Mouse (Mus musculus) heart, adult 18-20 months (tissue): ENCODE measurements around the gene Ndufs6. TPM values are rescaled to one million over a fixed set of nuclear protein-coding genes. Genes with fewer than 3 reads are reported as not detected.

Experiments used
- DNase-seq, 2 experiments: peaks; one replicate each; pipeline ENCODE4 v3.0.0; 2021 to 2022; ENCODE audit warnings: mixed read lengths in 1 of 2
- long read RNA-seq, 2 experiments: library from polyadenylated mRNA; stranded (forward); transcript quantifications; one replicate each; pipeline ENCODE4 v2.0.0; 2021
- total RNA-seq, 2 experiments: library from RNA; stranded (reverse); gene quantifications; 2 replicates each; pipeline ENCODE4 v1.2.3; 2021

Ndufs6 gene
- total RNA-seq, result 1,000 to 10,000 TPM; 1,249 to 1,336 TPM
- long read RNA-seq, experiment 1, transcript Ndufs6-202 (4 exons, 534 nt), result minor isoform, 24 of 701 reads
- long read RNA-seq, experiment 1, transcript Ndufs6-201 (4 exons, 568 nt), result major isoform, 638 of 701 reads
- long read RNA-seq, experiment 1, partial matches to known transcripts, result 32 of 701 reads
- long read RNA-seq, experiment 1, other reads (novel, unspliced or antisense), result 7 of 701 reads
- long read RNA-seq, experiment 2, transcript Ndufs6-202 (4 exons, 534 nt), result minor isoform, 26 of 622 reads
- long read RNA-seq, experiment 2, transcript Ndufs6-201 (4 exons, 568 nt), result major isoform, 555 of 622 reads
- long read RNA-seq, experiment 2, partial matches to known transcripts, result 37 of 622 reads
- long read RNA-seq, experiment 2, other reads (novel, unspliced or antisense), result 3 of 622 reads

DNA sequence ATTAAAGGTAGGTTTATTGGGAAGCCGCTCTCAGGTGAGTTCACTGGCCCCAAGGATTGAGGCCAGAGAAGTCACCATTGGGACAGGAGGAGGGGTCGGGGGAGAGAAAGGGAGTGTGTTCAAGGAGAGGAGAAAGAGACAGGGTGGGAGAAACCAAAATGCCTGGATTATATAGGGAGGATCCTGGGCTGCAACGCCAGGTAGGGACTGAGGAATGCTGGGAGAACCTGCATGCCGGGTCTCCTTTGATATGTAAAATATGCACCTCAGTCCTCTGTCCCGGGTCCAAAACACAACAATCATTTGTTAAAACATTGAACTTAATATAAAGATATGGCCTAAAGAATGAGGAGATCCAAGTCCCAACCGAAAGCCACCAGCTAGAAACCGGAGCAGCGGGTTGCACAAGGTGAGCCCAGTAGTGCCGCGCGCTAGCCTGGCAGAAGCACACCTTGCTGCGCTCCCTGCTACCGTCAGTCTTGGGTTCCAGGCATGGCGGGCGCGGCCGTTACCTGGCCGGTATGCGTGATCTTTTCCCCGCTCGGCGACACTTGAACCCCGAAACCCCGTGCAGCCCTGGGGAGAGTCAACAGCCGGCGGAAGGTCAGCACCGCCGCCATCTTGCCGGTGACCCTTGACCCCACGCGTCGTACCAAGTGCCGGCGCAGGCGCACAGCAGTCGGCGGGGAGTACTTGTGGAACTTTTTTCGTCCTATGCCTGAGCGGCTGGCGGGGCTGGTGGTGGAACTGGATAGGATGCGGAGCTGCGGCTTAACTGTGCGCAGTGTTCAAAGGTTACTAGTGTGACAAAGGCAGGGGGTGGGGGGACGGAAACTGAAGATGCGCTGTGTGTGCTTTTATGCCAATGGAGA lies at the start of gene Ndufs6, which contains the start of gene Mrpl36:
Gene Ndufs6 (minus strand): TSS at position 716 of the 872 bp plus-strand sequence.
Gene Mrpl36 (plus strand): TSS at position 687 of the 872 bp plus-strand sequence.
- DNase-seq, result peak; percentile 94 to 95

DNA sequence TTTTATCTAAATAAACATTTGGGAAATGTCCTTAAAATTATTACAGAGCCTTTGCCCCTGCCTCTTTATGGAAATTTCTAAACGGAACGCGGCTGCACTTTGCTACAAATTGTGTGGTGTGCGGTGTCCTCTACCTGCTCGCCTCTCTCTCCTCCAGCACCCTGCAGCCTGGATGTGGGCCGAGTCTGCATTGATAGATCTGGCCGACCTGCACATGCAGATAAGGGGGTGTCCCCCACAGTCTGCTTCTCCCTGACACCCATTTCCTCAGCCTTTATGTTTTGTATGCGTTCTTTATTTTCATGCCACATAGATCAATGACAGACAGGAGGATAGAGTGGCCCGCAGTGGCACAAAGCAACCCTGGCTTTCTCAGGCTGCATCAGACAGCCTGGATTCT lies 49.3 kb upstream of the Ndufs6 start:
- DNase-seq, result no peak

DNA sequence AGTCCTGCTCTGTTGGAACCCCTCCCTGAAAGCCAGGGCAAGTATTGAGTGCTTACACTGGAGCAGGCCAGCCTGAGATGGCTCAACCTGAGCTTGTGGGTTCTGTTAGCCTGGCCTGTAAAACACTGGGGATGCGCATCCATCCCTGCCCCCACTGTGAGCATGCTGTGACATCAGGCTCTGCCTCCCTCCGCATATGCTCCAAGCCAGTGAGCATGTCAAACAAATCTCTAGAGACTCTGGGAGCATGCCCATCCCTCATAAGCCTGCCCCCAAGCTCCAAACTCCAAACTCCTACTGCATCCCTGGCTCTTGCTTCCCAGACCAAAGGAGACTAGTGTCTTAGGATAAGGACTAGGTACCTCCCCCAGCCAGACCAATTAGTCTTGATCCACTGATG lies 46.3 kb upstream of the Ndufs6 start:
- DNase-seq, result no peak

DNA sequence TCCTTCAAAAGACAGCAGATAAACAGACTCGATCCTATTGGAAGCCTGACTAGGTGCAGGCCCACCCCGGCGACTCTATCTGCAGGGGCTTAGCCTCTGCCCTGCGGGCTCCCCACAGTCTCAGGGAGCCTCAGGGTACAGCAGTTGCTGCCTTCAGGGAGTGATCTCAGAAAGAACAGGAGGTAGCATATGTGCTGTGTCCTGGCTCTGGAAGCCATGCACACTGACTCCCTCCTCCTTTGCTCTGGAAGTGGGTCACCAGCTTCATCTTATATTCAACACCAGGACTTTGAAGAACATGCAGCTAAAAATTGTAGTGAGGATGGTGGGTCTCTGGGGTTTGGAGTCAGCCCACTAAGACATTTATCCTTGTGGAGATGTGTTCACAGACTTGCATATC lies 45.0 kb upstream of the Ndufs6 start:
- DNase-seq, result no peak

DNA sequence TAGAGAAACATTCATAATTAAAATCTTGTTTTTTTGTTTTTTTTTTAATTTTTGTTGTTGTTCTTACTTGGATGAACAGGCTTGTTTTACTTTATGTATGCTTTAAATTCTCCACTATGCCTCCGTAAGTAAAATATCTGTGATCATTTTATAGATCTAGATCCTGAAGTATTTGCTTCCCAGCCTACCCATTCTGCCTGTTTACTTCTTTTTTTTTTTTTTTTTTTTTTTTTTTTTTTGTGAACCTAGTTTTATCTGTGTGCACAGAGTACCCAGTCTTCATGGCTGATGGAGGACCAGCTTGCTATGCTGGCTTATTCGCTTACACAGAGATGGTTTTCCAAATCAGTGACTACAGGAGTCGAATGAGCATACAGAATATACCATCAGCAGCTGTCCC lies 28.8 kb upstream of the Ndufs6 start:
- DNase-seq, result no peak

DNA sequence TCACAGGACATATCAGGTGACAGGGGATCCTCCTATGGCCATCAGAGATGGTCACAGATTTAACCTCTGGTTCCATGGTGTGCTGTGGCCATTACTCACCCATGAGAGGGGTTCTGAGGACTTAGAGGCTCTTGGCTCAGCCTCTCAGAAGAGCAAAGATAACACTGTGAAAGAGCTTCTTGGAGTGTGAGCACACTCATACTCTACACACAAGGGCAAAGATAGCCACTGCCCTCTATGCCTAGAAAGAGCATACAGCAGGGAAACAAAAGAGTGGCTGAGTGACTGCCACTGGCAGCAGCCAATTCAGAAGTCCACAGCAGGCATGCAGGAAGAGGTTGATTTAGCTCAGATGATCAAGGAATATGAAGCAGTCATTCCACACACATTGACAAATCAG lies 24.1 kb upstream of the Ndufs6 start:
- DNase-seq, result no peak

DNA sequence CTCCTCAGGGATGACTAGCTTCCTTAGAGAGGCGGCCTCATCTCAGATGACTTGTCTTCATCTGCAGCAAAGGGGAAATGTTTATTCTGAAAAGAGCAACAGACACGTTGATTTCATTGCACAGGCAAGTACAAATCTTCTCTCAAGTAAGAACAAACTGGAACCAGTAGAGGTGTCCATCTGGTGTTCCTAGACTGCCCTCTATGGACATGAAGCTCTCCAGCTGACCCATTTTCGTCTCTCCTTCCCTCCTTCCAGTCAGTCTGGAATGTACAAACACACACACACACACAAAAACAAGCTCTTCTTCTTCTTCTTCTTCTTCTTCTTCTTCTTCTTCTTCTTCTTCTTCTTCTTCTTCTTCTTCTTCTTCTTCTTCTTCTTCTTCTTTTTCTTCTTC lies 23.6 kb upstream of the Ndufs6 start:
- DNase-seq, result peak; percentile 11 to 28

DNA sequence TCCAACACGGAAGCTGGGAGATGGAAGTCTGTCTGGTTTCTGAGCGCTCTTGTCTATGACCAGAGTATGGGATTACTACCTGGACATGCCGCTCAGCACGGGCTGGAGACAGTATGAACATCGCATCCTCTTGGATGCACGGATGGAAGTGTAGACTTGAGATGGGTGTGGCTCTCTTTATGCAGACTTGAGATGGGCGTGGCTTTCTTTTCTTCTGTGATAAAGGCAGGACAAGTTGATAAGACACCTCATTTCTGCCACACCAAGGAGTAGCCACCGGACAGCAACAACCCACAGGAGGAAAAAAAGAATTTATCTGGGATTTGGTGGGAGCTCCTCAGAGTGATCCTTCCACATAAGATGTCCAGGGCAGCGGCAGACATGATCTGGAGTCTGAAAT lies 22.4 kb upstream of the Ndufs6 start:
- DNase-seq, result no peak

DNA sequence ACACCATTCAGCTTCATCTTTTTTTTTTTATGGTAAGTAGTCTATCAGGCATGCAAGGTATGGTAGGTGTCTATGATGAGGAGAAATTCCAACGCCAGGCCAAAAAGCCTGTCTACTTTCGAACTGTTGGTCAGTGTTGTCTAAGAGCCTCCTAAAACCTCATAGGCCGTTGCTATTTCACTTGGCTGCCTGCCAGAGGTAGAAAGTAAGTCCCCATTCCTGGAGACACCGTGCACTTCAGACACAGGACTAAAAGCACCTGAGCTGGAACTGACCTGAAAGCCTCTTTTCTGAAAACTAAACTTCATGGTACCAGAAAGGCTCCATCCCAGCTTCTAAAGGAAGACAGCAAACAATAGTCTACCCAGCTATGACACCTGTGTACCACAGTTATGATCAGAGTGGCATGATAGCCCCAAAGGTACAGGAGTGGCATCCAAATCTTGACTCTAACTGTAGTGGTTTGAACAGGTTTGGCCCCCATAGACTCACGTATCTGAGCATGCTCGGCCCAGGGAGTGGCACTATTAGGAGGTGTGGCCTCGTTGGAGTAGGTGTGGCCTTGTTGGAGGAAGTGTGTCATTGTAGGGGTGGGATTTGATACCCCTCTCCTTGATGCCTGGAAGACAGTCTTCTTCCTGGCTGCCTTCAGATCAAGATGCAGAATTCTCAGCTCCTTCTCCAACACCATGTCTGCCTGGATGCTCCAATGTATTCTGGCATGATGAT lies 19.7 kb upstream of the Ndufs6 start:
- no peak for DNase-seq

DNA sequence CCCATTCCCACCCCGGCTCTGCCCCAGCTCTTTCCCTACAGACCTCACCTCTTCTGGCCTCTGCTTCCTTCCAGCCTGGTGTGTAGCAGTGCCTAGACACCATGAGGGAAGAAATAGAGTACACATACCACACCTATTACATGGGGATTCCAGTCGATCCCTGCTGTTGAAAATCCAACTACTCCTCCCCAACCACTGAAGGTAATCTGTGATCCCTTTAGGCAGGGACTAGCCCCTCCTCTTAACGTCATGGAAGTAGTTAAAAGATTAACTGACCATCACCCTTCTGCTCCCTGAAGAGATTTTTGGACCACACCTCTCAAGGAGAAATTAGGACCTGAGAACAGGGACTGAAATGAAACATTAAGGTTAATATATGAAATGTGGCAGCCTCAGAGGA lies 18.8 kb upstream of the Ndufs6 start:
- DNase-seq, result no peak

DNA sequence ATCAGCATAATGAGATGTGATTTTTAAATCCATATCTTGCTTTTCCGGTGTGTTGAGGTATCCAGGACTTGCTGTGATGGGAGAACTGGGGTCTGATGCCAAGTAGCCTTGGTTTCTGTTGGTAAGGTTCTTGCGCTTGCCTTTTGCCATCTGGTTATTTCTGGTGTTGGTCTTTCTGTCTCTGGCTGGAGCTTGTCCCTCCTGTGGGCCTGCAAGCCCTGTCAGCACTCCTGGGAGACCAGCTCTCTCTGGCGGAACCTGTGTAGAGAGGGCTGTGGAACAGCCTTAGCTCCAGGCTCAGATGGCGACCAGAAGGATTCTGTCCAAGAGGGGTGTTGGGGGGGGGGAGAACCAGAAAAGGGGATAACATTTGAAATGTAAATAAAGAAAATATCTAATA lies 18.4 kb upstream of the Ndufs6 start:
- DNase-seq, result no peak

DNA sequence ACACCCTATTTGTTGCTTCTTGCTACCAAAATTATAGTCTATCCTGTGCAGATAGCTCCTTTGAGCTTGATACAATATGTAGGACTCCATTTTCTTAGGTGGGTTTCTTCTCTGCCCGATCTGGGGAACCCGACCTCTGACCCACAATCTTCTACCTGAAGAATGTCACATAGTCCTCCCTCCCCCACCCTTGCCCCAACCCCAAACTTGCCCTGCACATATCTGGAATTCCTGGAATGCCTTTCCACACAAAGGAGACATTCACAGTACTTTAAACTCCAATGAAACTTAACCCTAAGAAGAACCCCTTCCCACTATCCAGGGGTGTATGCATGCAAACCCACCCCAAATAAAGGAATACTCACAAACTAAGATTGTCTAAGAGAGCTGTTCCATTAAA lies 17.8 kb upstream of the Ndufs6 start:
- DNase-seq, result no peak

DNA sequence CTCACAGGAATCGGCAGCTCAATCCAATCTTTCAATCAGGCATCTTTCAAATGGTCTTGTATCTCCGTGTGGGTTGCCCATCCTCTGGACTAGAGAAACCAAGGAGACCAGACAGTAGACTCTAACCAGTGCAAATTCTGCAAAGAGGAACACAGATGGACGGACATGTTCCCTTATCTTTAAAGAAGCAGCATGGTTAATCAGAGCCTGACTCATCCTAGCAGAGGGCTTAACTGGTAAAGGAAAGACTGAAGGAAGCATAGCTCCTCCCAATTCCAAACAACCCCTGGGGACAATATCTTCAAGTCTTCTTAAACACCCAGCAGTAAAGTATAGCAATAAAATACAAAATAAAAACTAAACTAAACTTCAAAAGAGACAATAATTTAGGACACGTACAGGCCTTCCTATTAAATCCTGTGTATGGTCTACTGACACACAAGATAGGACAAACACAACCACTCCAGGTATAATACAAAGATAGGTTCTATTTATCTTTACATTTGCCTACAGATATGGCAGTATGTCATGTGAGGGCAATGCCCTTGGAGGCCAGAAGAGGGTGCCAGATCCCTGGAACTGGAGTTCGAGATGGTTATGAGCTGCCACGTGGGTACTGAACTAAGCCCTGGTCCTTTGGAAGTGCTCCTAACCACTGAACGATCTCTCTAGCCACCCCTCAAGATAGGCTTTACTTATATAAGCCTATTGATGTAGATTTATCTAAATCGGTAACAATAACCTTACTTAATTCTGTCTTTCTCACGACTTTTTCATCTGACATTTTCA lies 17.0 kb upstream of the Ndufs6 start:
- no peak for DNase-seq

DNA sequence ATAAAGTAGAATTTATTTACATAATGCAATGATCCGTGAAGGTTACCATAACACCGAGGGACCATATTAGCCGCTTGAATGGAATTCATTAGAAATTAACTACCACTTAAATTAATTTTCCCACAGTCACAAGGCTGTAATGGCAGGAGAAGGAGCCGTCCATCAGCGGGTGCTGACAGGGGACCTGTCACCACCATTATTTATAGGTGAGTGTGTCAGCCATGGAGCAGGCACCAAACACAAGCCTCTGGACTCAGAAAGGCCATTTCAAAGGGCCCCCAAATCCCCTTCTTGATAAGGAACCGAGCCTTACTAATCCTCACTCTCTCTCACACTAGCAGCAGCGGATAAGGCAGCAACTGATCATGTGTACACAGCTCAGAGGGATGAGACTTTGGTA lies 8.4 kb upstream of the Ndufs6 start:
- peak in 1 of 2 experiments; percentile 10 for DNase-seq

DNA sequence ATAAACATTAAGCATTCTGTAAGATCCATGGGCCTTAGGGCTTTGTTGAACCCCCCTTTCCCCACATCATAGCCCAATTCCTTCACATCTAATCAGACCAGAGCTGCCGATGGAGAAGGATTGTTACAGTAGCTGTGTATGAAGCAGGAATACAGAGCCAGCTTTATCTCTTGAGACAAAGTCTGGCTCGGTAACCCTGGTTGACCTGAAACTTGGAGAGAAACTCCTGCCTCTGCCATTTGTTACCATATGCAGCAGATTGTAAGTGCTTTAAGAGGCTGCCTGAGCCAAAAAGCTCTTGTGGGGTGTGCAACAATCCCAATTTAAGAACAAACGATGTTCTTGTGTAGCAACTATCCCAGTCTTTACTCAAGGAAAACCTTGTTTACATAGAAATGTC lies 3.4 kb upstream of the Ndufs6 start:
- DNase-seq, result peak in 1 of 2 experiments; percentile 24

DNA sequence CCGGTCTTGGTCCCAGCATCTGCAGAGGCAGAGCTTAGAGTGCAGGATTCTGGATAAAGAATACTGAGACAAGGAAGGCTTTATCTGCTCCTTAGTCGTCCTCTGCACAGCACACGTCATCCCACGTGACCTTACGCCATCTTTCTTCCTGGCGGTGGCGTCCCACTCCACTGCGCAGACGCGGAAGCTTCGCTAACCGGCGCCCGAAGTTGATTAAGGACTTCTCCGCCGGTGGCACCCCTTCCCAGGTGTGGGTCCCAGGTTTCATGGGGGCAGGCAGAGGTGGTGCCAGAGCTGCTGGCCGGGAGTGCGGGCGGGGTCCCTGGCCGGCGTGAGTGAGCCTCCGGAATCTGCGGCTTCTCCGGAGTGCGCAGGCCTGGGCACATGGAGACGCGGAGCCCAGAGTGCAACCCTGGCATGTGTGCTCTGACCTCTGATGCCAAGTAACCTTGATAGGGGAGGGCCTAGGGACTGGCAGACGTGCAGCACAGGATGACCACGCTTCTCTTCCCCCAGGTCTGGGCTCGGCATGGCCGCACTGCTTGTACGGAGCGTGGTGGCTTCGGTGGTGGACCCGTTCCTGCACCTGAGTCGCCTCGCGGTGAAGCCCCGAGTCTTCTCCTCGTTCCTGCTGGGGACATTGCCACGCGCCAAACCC lies 2.6 kb upstream of the Ndufs6 start:
- peak; percentile 92 to 97 for DNase-seq

DNA sequence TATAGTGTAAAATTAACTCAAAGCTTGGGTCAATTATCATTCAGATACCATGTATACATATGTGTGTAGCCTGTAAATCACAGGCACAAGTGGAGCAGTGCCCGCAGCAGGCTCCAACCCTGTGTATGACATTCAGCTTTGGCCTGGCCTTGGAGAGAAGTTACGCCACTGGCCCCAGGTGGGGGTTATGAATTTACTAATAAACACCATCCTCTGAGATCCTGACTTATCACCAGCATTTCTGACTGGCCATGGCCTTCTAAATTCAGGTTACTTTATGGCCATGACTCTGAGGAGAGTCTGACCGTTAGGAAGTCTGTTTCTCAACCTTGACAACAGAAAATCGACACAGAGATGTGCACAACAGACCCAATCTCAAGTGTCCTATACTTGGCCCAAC lies 4.9 kb downstream of the Ndufs6 start:
- DNase-seq, result peak in 1 of 2 experiments; percentile 14

DNA sequence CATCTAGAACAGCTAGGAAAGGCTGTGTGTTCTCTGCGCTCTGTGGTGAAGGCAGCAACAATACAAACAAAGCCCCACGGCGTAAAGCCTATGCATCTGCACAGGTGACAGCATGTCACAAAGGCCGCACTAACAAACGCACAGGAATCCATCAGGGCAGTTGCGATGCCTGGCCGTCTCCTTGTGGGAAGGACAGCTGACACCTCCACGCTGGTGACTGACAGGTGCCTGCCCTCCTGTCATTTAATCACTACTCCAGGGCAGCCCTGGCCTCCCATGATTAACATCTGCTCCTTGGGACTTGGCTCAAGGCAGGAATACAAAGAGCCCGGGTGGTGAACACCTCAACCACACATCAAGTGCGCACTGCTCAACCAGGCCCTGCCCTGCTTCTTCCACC lies 5.7 kb downstream of the Ndufs6 start:
- DNase-seq, result no peak

DNA sequence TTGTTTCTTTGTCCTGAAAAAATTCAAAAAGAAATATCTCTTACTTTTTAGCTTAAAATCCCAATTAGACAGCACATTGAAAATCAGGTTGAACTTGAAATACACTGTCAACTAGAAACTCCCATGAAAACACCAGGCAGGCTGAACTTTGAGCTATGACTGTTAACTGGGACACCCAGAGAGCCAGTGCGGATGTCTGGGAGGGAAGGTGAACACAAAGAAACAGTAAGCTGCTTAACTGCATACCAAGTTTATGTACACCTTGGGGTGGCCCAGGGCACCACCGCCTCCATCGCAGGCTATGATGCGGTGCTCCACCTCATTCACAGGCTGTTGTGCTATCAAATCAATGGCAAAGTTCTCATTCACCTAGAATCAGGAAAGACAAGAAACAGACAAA lies 8.3 kb downstream of the Ndufs6 start:
- DNase-seq, result no peak

DNA sequence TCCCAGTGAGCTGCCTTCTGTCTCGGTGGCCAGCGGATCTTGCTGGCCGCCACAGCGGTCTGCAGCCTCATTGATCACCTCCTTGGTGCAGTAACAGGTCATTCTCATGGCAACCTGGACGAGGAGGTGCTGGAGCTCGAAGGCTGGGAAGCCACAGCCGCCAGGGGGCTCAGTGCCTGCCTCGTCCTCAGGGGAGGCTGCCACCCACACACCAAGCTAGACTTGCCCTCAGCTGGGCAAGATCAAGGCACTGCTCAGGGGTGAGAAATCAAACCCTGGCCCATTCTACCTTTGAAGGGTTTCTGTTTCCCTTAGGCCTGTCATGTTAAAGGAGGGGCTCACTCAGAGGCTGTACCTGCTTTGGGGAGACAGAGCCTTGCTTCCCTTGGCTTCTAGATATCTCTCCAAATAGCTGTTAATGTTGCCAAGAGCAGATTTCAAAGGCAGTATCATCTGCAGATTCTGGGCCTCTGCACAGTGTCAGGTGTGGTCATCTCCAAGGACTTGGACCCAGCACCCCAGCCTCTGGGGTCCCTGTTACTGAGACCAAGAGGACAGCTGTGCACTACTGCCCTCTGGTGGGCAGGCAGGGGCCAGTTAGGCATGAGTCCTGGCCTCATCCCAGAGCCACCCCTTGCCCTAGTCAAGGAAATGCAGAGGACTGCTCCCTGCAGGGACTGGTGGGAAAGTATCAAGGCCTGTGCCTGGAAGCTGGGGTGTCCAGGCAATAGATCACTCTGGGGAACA lies 18.0 kb downstream of the Ndufs6 start:
- peak; percentile 29 to 65 for DNase-seq
